7 mouse cellular contexts compared by ENCODE assay signal in genomic region chr10:7809937-7810336, GRCm38 (mm10). TPM values are rescaled to one million over a fixed set of nuclear protein-coding genes. Genes with fewer than 3 reads are reported as not detected.
DNase-seq lines count a peak whose midpoint lies in the region; ATAC-seq lines count a peak whose summit lies in the region.

No protein-coding gene starts in this region.

- peak; percentile 75 for DNase-seq in A20 (ENCODE audit: low read depth, low spot score)
- peak; percentile 48 to 64 for DNase-seq in cerebellum, adult 18-20 months
- peak; percentile 74 for DNase-seq in forelimb bud, embryonic 11.5 days (ENCODE audit: low read depth, low spot score)
- peak; percentile 67 for DNase-seq in large intestine, adult 2 months (ENCODE audit: low read depth, low spot score)
- DNase-seq in lung, postnatal 10 days: peak; percentile 72
- peak; percentile 30 for DNase-seq in spleen, adult 12 weeks (ENCODE audit: low spot score)

- 43% methylated on average over 2 of the region's 2 CpGs for WGBS in large intestine, adult 2 months

- ATAC-seq in CD4-positive, CD25-positive, alpha-beta regulatory T cell, adult 4 months: peak; percentile 93

RNA-seq across cellular contexts. Expression of gene Ppil4, which starts 17.2 kb away (rescaled TPM):
- polyA plus RNA-seq in CD4-positive, CD25-positive, alpha-beta regulatory T cell, adult 4 months (2017; shearing (Covaris generic)): 10 to 100 TPM; 76.4 to 77.5 TPM
- 4.3 and 5.1 TPM in 2 replicates for polyA plus RNA-seq in large intestine, adult 2 months (2012; rRNA removed)

RNA-seq across cellular contexts. Expression of gene Ginm1, which starts 17.3 kb away (rescaled TPM):
- 10 to 100 TPM; 71.5 to 79.6 TPM for polyA plus RNA-seq in CD4-positive, CD25-positive, alpha-beta regulatory T cell, adult 4 months (2017; shearing (Covaris generic))
- 18.5 and 20.8 TPM in 2 replicates for polyA plus RNA-seq in large intestine, adult 2 months (2012; rRNA removed)

RNA-seq across cellular contexts. Expression of gene Zc3h12d, which starts 22.3 kb away (rescaled TPM):
- polyA plus RNA-seq in CD4-positive, CD25-positive, alpha-beta regulatory T cell, adult 4 months (2017; shearing (Covaris generic)): 10 to 100 TPM; 51.7 to 87.3 TPM
- 6.5 and 10.3 TPM in 2 replicates for polyA plus RNA-seq in large intestine, adult 2 months (2012; rRNA removed)

Comparison
In these comparisons a context has a peak if more than half of its experiments do, and no peak if none do; other contexts are left out.
1. Peak in every context shown above with its lines: DNase-seq and ATAC-seq.
2. RNA of gene Ppil4, which starts 17.2 kb away (polyA plus RNA-seq): 76.4 to 77.5 TPM in CD4-positive, CD25-positive, alpha-beta regulatory T cell, adult 4 months; 4.3 to 5.1 TPM in large intestine, adult 2 months; every median in the first group is over 10 times any median in the second.